Mouse (Mus musculus): Measurements from ENCODE around the gene Amy2a2. TPM values are rescaled to one million over a fixed set of nuclear protein-coding genes. Genes with fewer than 3 reads are reported as not detected.

Gene Amy2a2
- 0.02 and 0.03 TPM in 2 replicates for polyA plus RNA-seq (2012; rRNA removed)

DNA sequence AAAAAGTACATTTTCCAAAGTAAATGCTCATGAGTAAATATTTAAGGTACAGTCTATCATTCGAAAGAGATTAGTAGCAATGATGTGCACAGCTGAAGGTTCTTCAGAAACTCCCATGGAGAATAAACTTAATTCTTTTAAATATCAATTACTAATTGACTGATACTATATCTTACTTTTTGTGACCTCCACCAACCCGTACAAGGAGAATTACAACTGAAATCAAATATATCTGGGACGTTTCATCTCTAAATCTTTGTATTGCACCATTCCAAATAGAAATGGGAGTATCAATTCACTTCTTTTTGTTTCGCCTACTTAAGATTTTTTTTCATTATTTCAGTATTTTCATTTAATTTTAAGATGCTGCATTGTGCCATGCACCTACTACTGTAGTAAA is at the start of gene Amy2a2:
TSS of gene Amy2a2 (minus strand) at position 101 of the 400 bp plus-strand sequence.

DNA sequence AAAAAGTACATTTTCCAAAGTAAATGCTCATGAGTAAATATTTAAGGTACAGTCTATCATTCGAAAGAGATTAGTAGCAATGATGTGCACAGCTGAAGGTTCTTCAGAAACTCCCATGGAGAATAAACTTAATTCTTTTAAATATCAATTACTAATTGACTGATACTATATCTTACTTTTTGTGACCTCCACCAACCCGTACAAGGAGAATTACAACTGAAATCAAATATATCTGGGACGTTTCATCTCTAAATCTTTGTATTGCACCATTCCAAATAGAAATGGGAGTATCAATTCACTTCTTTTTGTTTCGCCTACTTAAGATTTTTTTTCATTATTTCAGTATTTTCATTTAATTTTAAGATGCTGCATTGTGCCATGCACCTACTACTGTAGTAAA is 32.5 kb downstream of the Amy2a2 start, which contains the start of gene Amy2a3:
TSS of gene Amy2a3 (minus strand) at position 101 of the 400 bp plus-strand sequence.

Other genes with a start within 250 kb of the Amy2a2 start
- gene Amy2a5, start 97.8 kb downstream of the Amy2a2 start, polyA plus RNA-seq (2012; rRNA removed), result 0.38 TPM in 1 of 2 replicates, not detected in the other
- 0.02 and 0.03 TPM in 2 replicates for gene Amy2a4, start 65.2 kb downstream of the Amy2a2 start, polyA plus RNA-seq (2012; rRNA removed)
- 0.02 and 0.03 TPM in 2 replicates for gene Amy2a3, start 32.6 kb downstream of the Amy2a2 start, polyA plus RNA-seq (2012; rRNA removed)
- 0.53 TPM in 1 of 2 replicates, not detected in the other for gene Amy2a1, start 175.8 kb upstream of the Amy2a2 start, polyA plus RNA-seq (2012; rRNA removed)